Mouse (Mus musculus): ENCODE measurements around the gene Pax6. TPM values are rescaled to one million over a fixed set of nuclear protein-coding genes. Genes with fewer than 3 reads are reported as not detected.
A peak's percentile ranks its signal among the peaks of the same experiment; 100 is the strongest.

The Pax6 gene
- polyA plus RNA-seq, 1 experiment from 2014 or later: not detected

DNA sequence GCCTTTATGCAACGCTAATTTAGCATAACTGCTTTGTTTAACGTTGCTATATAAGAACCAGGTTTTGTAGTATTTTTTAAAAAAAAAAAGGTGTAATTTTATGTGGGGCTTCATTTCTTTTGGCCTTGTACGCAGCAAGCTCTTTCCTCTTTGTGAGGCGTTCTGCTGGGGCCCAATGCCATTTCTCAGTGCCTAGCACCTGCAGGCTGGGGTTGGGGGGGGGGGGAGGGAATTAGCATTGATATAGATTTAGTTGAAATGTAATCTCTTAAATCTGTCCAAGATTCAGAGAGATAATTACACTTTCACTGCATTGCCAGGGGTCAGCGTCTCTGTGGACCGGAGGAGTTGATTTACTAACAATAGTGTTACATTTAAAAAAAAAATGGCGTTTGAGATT, 6.1 kb upstream of the Pax6 start:
- Histone ChIP-seq H3K9me3 (replicated peaks; ENCODE audit: control insufficient read depth, low read length) (no peaks in the 10 kb centered on the region), H3K27me3 (ENCODE audit: control insufficient read depth, insufficient read depth, low read length) (peaks cover 89% of the 10 kb centered on the region), H3K4me3 (ENCODE audit: low read length) (no peak overlapping the region), H3K27ac (ENCODE audit: low read length) (no peak overlapping the region), H3K4me1 (ENCODE audit: control insufficient read depth, insufficient read depth, low read length) (0 out of 2 replicates have a peak, but pooled peaks cover 5% of the 10 kb centered on the region), H3K9ac (ENCODE audit: low read length) (no peak overlapping the region), H3K4me2 (ENCODE audit: low read depth, low read length) (no peak overlapping the region), H3K36me3 (ENCODE audit: control insufficient read depth, insufficient read depth) (no peaks in the 10 kb centered on the region)
- ATAC-seq (replicated peaks; ENCODE audit: extremely low read depth, insufficient read depth, low FRiP score): no peak
- WGBS: 11% methylated on average over 7 of the region's 7 CpGs

DNA sequence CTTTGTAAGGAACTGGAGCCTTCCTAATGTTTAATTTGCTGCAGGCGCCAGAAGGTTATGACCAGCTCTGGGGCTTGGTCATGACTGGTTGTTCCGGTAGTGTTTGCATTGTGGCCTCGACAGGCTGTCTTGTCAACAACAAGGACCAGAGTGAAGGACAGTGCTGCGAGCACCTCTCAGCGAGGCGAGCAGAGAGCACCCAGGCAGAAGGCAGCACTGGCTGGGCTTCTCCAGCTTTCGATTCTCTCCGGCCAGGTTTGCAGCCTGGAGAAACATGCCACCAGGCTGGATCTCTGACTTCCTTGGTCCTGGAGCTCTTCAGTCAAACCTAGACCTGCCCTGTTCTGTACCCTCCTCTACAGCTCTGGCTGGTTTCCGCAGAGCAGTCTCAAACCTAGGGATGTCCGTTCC, 5.6 kb upstream of the Pax6 start:
- H3K4me3 ChIP-seq (ENCODE audit: low read length): no peak overlapping the region; the same call in 1 of the 2 replicates
- ATAC-seq (replicated peaks; ENCODE audit: extremely low read depth, insufficient read depth, low FRiP score): no peak
- no peak overlapping the region for H3K4me2 ChIP-seq (ENCODE audit: low read depth, low read length)
- H3K9ac ChIP-seq (ENCODE audit: low read length): no peak overlapping the region
- WGBS: 3% methylated on average over 10 of the region's 10 CpGs
- peaks cover 91% of the 10 kb centered on the region for H3K27me3 ChIP-seq (ENCODE audit: control insufficient read depth, insufficient read depth, low read length)
- H3K4me1 ChIP-seq (ENCODE audit: control insufficient read depth, insufficient read depth, low read length): 0 out of 2 replicates have a peak, but pooled peaks cover 5% of the 10 kb centered on the region
- H3K9me3 ChIP-seq (replicated peaks; ENCODE audit: control insufficient read depth, low read length): no peaks in the 10 kb centered on the region
- H3K27ac ChIP-seq (ENCODE audit: low read length): no peak overlapping the region
- H3K36me3 ChIP-seq (ENCODE audit: control insufficient read depth, insufficient read depth): no peaks in the 10 kb centered on the region

- Histone ChIP-seq H3K36me3 (ENCODE audit: control insufficient read depth, insufficient read depth) (no peaks in the 10 kb centered on the region), H3K27ac (ENCODE audit: low read length) (no peak overlapping the region), H3K9me3 (replicated peaks; ENCODE audit: control insufficient read depth, low read length) (no peaks in the 10 kb centered on the region), H3K9ac (ENCODE audit: low read length) (no peak overlapping the region), H3K4me1 (ENCODE audit: control insufficient read depth, insufficient read depth, low read length) (0 out of 2 replicates have a peak, but pooled peaks cover 6% of the 10 kb centered on the region), H3K4me2 (ENCODE audit: low read depth, low read length) (no peak overlapping the region), H3K27me3 (ENCODE audit: control insufficient read depth, insufficient read depth, low read length) (peaks cover 90% of the 10 kb centered on the region), H3K4me3 (ENCODE audit: low read length) (no peak overlapping the region)
- no peak for ATAC-seq (replicated peaks; ENCODE audit: extremely low read depth, insufficient read depth, low FRiP score)
- 11% methylated on average over 5 of the region's 5 CpGs for WGBS
Observed at GRCm38 (mm10) chr2:105664996-105665395, 3.7 kb upstream of the Pax6 start.

GRCm38 (mm10) chr2:105665491-105666250, 3.0 kb upstream of the Pax6 start:
- Histone ChIP-seq H3K4me1 (ENCODE audit: control insufficient read depth, insufficient read depth, low read length) (0 out of 2 replicates have a peak, but pooled peaks cover 5% of the 10 kb centered on the region), H3K36me3 (ENCODE audit: control insufficient read depth, insufficient read depth) (no peaks in the 10 kb centered on the region), H3K27ac (ENCODE audit: low read length) (no peak overlapping the region), H3K4me2 (ENCODE audit: low read depth, low read length) (no peak overlapping the region), H3K9ac (ENCODE audit: low read length) (no peak overlapping the region), H3K9me3 (replicated peaks; ENCODE audit: control insufficient read depth, low read length) (no peaks in the 10 kb centered on the region), H3K4me3 (ENCODE audit: low read length) (no peak overlapping the region), H3K27me3 (ENCODE audit: control insufficient read depth, insufficient read depth, low read length) (peaks cover 90% of the 10 kb centered on the region)
- no peak for ATAC-seq (replicated peaks; ENCODE audit: extremely low read depth, insufficient read depth, low FRiP score)
- 14% methylated on average over 5 of the region's 5 CpGs for WGBS

- Histone ChIP-seq H3K9me3 (replicated peaks; ENCODE audit: control insufficient read depth, low read length) (no peaks in the 10 kb centered on the region), H3K36me3 (ENCODE audit: control insufficient read depth, insufficient read depth) (no peaks in the 10 kb centered on the region), H3K4me1 (ENCODE audit: control insufficient read depth, insufficient read depth, low read length) (0 out of 2 replicates have a peak, but pooled peaks cover 5% of the 10 kb centered on the region), H3K27me3 (ENCODE audit: control insufficient read depth, insufficient read depth, low read length) (peaks cover 93% of the 10 kb centered on the region), H3K4me3 (ENCODE audit: low read length) (no peak overlapping the region), H3K4me2 (ENCODE audit: low read depth, low read length) (no peak overlapping the region), H3K27ac (ENCODE audit: low read length) (no peak overlapping the region), H3K9ac (ENCODE audit: low read length) (no peak overlapping the region)
- 4% methylated on average over 6 of the region's 6 CpGs for WGBS
- no peak for ATAC-seq (replicated peaks; ENCODE audit: extremely low read depth, insufficient read depth, low FRiP score)
Observed at GRCm38 (mm10) chr2:105666331-105666730, 2.4 kb upstream of the Pax6 start.

GRCm38 (mm10) chr2:105666763-105667625, 1.7 kb upstream of the Pax6 start:
- Histone ChIP-seq H3K4me3 (ENCODE audit: low read length) (no peak overlapping the region), H3K36me3 (ENCODE audit: control insufficient read depth, insufficient read depth) (no peaks in the 10 kb centered on the region), H3K9ac (ENCODE audit: low read length) (no peak overlapping the region), H3K27ac (ENCODE audit: low read length) (no peak overlapping the region), H3K4me2 (ENCODE audit: low read depth, low read length) (no peak overlapping the region), H3K9me3 (replicated peaks; ENCODE audit: control insufficient read depth, low read length) (no peaks in the 10 kb centered on the region), H3K4me1 (ENCODE audit: control insufficient read depth, insufficient read depth, low read length) (0 out of 2 replicates have a peak, but pooled peaks cover 5% of the 10 kb centered on the region), H3K27me3 (ENCODE audit: control insufficient read depth, insufficient read depth, low read length) (peaks cover 96% of the 10 kb centered on the region)
- ATAC-seq (replicated peaks; ENCODE audit: extremely low read depth, insufficient read depth, low FRiP score): no peak
- WGBS: 2% methylated on average over 41 of the region's 41 CpGs

GRCm38 (mm10) chr2:105667626-105667950, 1.1 kb upstream of the Pax6 start:
- no peak overlapping the region for H3K9ac ChIP-seq (ENCODE audit: low read length)
- no peak overlapping the region for H3K4me2 ChIP-seq (ENCODE audit: low read depth, low read length)
- H3K27ac ChIP-seq (ENCODE audit: low read length): no peak overlapping the region
- H3K4me1 ChIP-seq (ENCODE audit: control insufficient read depth, insufficient read depth, low read length): 0 out of 2 replicates have a peak, but pooled peaks cover 5% of the 10 kb centered on the region
- H3K9me3 ChIP-seq (replicated peaks; ENCODE audit: control insufficient read depth, low read length): no peaks in the 10 kb centered on the region
- no peak for ATAC-seq (replicated peaks; ENCODE audit: extremely low read depth, insufficient read depth, low FRiP score)
- no peak overlapping the region for H3K4me3 ChIP-seq (ENCODE audit: low read length)
- H3K36me3 ChIP-seq (ENCODE audit: control insufficient read depth, insufficient read depth): no peaks in the 10 kb centered on the region
- peaks cover 97% of the 10 kb centered on the region for H3K27me3 ChIP-seq (ENCODE audit: control insufficient read depth, insufficient read depth, low read length)
- 2% methylated on average over 11 of the region's 11 CpGs for WGBS

DNA sequence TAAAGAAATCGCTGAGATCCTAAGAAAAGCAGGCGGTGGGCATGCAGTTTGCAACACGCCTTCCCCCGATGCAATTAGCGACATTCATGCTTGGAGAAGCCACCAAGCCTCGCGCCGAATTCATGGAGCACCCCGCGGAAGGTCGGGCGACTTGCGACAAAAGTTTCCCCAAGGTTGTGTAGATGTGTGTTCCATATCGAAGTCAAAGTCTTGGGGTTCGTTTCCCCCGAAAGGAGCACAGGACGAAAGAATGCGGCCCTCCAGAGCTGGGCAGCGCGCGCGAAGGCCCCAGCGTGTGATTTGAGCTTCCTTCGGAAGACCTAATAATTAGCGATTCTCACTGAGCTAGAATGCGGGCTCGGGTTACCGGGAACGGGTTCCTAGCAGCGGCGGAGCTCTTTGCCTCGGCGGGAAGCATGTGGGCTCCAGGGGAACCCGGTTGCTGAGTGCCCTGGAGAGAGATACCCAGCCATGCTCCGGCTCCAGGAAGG, 716 bp downstream of the Pax6 start:
- Histone ChIP-seq H3K9me3 (replicated peaks; ENCODE audit: control insufficient read depth, low read length) (no peaks in the 10 kb centered on the region), H3K4me2 (ENCODE audit: low read depth, low read length) (0 out of 2 replicates have a peak overlapping the region, but pooled peaks have one; percentile 6), H3K4me3 (ENCODE audit: low read length) (peak overlapping the region; percentile 5; the same call in 1 of the 2 replicates), H3K27ac (ENCODE audit: low read length) (no peak overlapping the region), H3K36me3 (ENCODE audit: control insufficient read depth, insufficient read depth) (no peaks in the 10 kb centered on the region), H3K9ac (ENCODE audit: low read length) (no peak overlapping the region), H3K4me1 (ENCODE audit: control insufficient read depth, insufficient read depth, low read length) (peaks cover 11% of the 10 kb centered on the region), H3K27me3 (ENCODE audit: control insufficient read depth, insufficient read depth, low read length) (peaks cover 96% of the 10 kb centered on the region)
- under 1% methylated on average over 35 of the region's 35 CpGs for WGBS
- no peak for ATAC-seq (replicated peaks; ENCODE audit: extremely low read depth, insufficient read depth, low FRiP score)

All from heart, embryonic 16.5 days (tissue).